In genomic region chr16:90523373-90523772, GRCm38 (mm10) we compare ENCODE assay signal across 12 mouse cellular contexts.
DNase-seq lines count a peak whose midpoint lies in the region; ATAC-seq and TF ChIP-seq lines count a peak whose summit lies in the region.
"Had no signal": no experiment of that assay in that cellular context is flagged by ENCODE, and none has a peak within 500 bp of the region (broad histone marks: within the 10 kb centered on the region; RNA-seq: fewer than 3 reads in every experiment).

No protein-coding gene starts in this region.

- ATAC-seq in forebrain, embryonic 11.5 days (replicated peaks; ENCODE audit: low FRiP score) = no peak
- ATAC-seq in kidney, embryonic 16.5 days (ENCODE audit: low FRiP score, low TSS enrichment) = peak; percentile 58; the same call in 1 of the 2 replicates

- peak overlapping the region; percentile 76 for H3K27ac ChIP-seq in forebrain, embryonic 10.5 days
- no peak overlapping the region for H3K27ac ChIP-seq in forebrain, embryonic 11.5 days (ENCODE audit: low read depth, low read length)
- peak overlapping the region; percentile 56 for H3K27ac ChIP-seq in kidney, embryonic 16.5 days (ENCODE audit: low read length)
- H3K27ac ChIP-seq in thymus, adult 2 months (ENCODE audit: control insufficient read depth, insufficient read depth, low read length) = no peak overlapping the region
- H3K27ac ChIP-seq: left cerebral cortex, adult 2 months had no signal

- WGBS in forebrain, embryonic 10.5 days = 41% methylated on average over 6 of the region's 6 CpGs
- 42% methylated on average over 6 of the region's 6 CpGs for WGBS in forebrain, embryonic 11.5 days
- WGBS in kidney, embryonic 16.5 days = 9% methylated on average over 6 of the region's 6 CpGs
- WGBS in thymus, adult 2 months = 35% methylated on average over 6 of the region's 6 CpGs

- H3K4me3 ChIP-seq in forebrain, embryonic 10.5 days = no peak overlapping the region
- no peak overlapping the region for H3K4me3 ChIP-seq in forebrain, embryonic 11.5 days (ENCODE audit: low read depth, low read length)
- H3K4me3 ChIP-seq in kidney, embryonic 16.5 days (ENCODE audit: low read length) = no peak overlapping the region
- no peak overlapping the region for H3K4me3 ChIP-seq in thymus, adult 2 months (ENCODE audit: control insufficient read depth, insufficient read depth, low read length)
- H3K4me3 ChIP-seq: left cerebral cortex, adult 2 months had no signal

- DNase-seq in forebrain, embryonic 10.5 days (ENCODE audit: extremely low spot score, low spot score) = no peak
- no peak for DNase-seq in forebrain, embryonic 11.5 days (ENCODE audit: low spot score)
- no peak for DNase-seq in kidney, postnatal 14 days
- DNase-seq in MEL-GATA-1-ER (ENCODE audit: extremely low read depth, low read depth) = peak; percentile 57
- peak; percentile 33 for DNase-seq in gastrocnemius, postnatal 14 days
- DNase-seq in retina, embryonic 14.5 days (ENCODE audit: low spot score) = no peak
- DNase-seq in thymus, adult 2 months = no peak
- DNase-seq: cerebellum, adult 2 months; lung, postnatal 36 days; right cerebral cortex, adult 18-20 months had no signal

- intact Hi-C loops in gastrocnemius, postnatal 14 days (cut with DNase I; ENCODE audit: low total_unique reads) = no loop called here

- peaks cover 43% of the 10 kb centered on the region for H3K4me1 ChIP-seq in forebrain, embryonic 10.5 days
- H3K4me1 ChIP-seq in forebrain, embryonic 11.5 days (replicated peaks; ENCODE audit: control insufficient read depth, insufficient read depth, low read length) = peaks cover 7% of the 10 kb centered on the region
- H3K4me1 ChIP-seq in kidney, embryonic 16.5 days (ENCODE audit: insufficient read depth, low read length) = peaks cover 23% of the 10 kb centered on the region
- H3K4me1 ChIP-seq in thymus, adult 2 months (replicated peaks; ENCODE audit: control insufficient read depth, insufficient read depth, low read length) = no peaks in the 10 kb centered on the region

- no peak overlapping the region for H3K4me2 ChIP-seq in forebrain, embryonic 11.5 days (ENCODE audit: low read depth, low read length, severe bottlenecking)
- H3K4me2 ChIP-seq in kidney, embryonic 16.5 days (replicated peaks; ENCODE audit: low read depth, low read length) = no peak overlapping the region

- no peak for TF ChIP-seq CTCF in thymus, adult 2 months (IDR thresholded peaks at IDR 0.05; ENCODE audit: borderline replicate concordance, control insufficient read depth, extremely low read depth, insufficient read depth, low read length, poor library complexity)

- H3K36me3 ChIP-seq in forebrain, embryonic 10.5 days (replicated peaks) = no peaks in the 10 kb centered on the region
- H3K36me3 ChIP-seq in forebrain, embryonic 11.5 days (ENCODE audit: control insufficient read depth, insufficient read depth, low read length) = no peaks in the 10 kb centered on the region
- H3K36me3 ChIP-seq in kidney, embryonic 16.5 days (ENCODE audit: insufficient read depth, low read length) = no peaks in the 10 kb centered on the region
- no peaks in the 10 kb centered on the region for H3K36me3 ChIP-seq in thymus, adult 2 months (ENCODE audit: control insufficient read depth, insufficient read depth, low read length)

- no peak overlapping the region for H3K9ac ChIP-seq in forebrain, embryonic 11.5 days (ENCODE audit: low read length)
- H3K9ac ChIP-seq in kidney, embryonic 16.5 days (replicated peaks; ENCODE audit: low read length) = no peak overlapping the region

- H3K9me3 ChIP-seq in forebrain, embryonic 10.5 days = no peaks in the 10 kb centered on the region
- no peaks in the 10 kb centered on the region for H3K9me3 ChIP-seq in forebrain, embryonic 11.5 days (ENCODE audit: control insufficient read depth, low read length)
- H3K9me3 ChIP-seq in kidney, embryonic 16.5 days (ENCODE audit: low read length) = peaks cover 4% of the 10 kb centered on the region; the same call in 1 of the 2 replicates

- H3K27me3 ChIP-seq in forebrain, embryonic 10.5 days (ENCODE audit: poor library complexity, severe bottlenecking) = peaks cover 14% of the 10 kb centered on the region; the same call in 1 of the 2 replicates
- no peaks in the 10 kb centered on the region for H3K27me3 ChIP-seq in forebrain, embryonic 11.5 days (ENCODE audit: control insufficient read depth, insufficient read depth, low read length)
- no peaks in the 10 kb centered on the region for H3K27me3 ChIP-seq in kidney, embryonic 16.5 days (ENCODE audit: insufficient read depth, low read length)
- no peaks in the 10 kb centered on the region for H3K27me3 ChIP-seq in thymus, adult 2 months (ENCODE audit: control insufficient read depth, insufficient read depth, low read length)

- no peak for TF ChIP-seq POLR2A in thymus, adult 2 months (IDR thresholded peaks at IDR 0.05; ENCODE audit: control insufficient read depth, extremely low read depth, insufficient read depth, low read length, poor library complexity)

Comparison
In these comparisons a context has a peak if more than half of its experiments do, and no peak if none do; other contexts are left out.
1. H3K27ac ChIP-seq: peak in forebrain, embryonic 10.5 days (single experiment) and kidney, embryonic 16.5 days (single experiment); none in forebrain, embryonic 11.5 days (single experiment) and thymus, adult 2 months (single experiment).
2. DNase-seq: peak in MEL-GATA-1-ER (single experiment) and gastrocnemius, postnatal 14 days (single experiment); none in forebrain, embryonic 10.5 days (single experiment), forebrain, embryonic 11.5 days (single experiment), kidney, postnatal 14 days (single experiment), retina, embryonic 14.5 days (single experiment) and thymus, adult 2 months (single experiment).